Mouse (Mus musculus): ENCODE data around the gene Gm20605. TPM values are rescaled to one million over a fixed set of nuclear protein-coding genes. Genes with fewer than 3 reads are reported as not detected.

The Gm20605 gene
- total and polyA plus RNA-seq, 3 experiments = 1.1 to 9.0 (median 1.1) TPM

DNA sequence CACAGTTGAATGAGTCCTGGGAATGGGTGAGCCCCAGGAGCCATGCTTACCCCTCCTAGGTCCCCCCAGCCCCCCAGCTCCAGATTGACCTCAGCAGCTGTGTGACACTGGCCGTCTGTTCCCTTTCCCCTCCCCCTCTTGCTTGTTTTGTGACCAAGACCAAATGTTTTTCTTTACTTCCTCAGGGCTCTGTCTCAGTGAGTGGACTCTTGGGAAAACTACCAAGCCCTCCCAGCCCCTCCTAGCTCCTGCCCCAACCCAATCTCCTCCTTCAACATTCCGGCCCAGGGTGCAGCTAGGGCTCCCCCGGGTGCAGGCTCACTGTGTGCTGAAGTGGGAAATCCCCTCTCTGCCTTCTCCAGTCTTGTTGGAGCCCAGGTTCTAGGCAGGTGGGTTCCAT lies 1.6 kb downstream of the Gm20605 start:
- Histone ChIP-seq H3K9me3 (replicated peaks; ENCODE audit: low read length) (no peaks in the 10 kb centered on the region), H3K4me2 (ENCODE audit: insufficient read depth, low read depth, poor library complexity, severe bottlenecking) (peak overlapping the region; percentile 57), H3K4me3 (replicated peaks in 1 of 3; ENCODE audit: low read depth in 2 of 3, low read length in 2 of 3, poor library complexity in 1 of 3) (peak overlapping the region; percentile 79 to 91 (median 81)), H3K36me3 (replicated peaks in 1 of 2; ENCODE audit: control insufficient read depth in 1 of 2, insufficient read depth in 1 of 2, low read length in 1 of 2) (peaks cover 18 to 27% of the 10 kb centered on the region in 2 experiments), H3K27ac (ENCODE audit: insufficient read depth, low read depth) (peak overlapping the region; percentile 94), H3K9ac (ENCODE audit: insufficient read depth, low read depth) (peak overlapping the region; percentile 28), H3K27me3 (replicated peaks) (no peaks in the 10 kb centered on the region), H3K4me1 (ENCODE audit: control insufficient read depth in 1 of 2, insufficient read depth in 2 of 2) (peaks cover 16 to 48% of the 10 kb centered on the region in 2 experiments), H3K79me2 (replicated peaks; ENCODE audit: control insufficient read depth, extremely low read depth, insufficient read depth, poor library complexity, severe bottlenecking) (peaks cover 14% of the 10 kb centered on the region)
- in situ Hi-C loops (cut with MboI; ENCODE audit: low pct_ligation_motif_present, low pct_unique_long_range_greater_than_20kb, low sequenced_read_pairs) = no loop called here
- DNase-seq (ENCODE audit: extremely low read depth) = no peak
- dilution Hi-C loops (cut with MboI; ENCODE audit: extremely low pct_ligation_motif_present, extremely low pct_unique_long_range_greater_than_20kb, low sequenced_read_pairs) = no loop called here
- no peak for TF ChIP-seq TBP (conservative IDR thresholded peaks at IDR 0.05; ENCODE audit: low read depth, low read length)
- peak; percentile 87 for TF ChIP-seq ZKSCAN1 (IDR thresholded peaks at IDR 0.05; ENCODE audit: borderline replicate concordance, low read depth, low read length)
- TF ChIP-seq SIN3A (IDR thresholded peaks at IDR 0.05; ENCODE audit: low read length) = 0 out of 2 replicates have a peak, but pooled peaks have one; percentile 9
- peak; percentile 58 for TF ChIP-seq CHD2 (IDR thresholded peaks at IDR 0.05; ENCODE audit: low read length)
- peak; percentile 84; the same call in 1 of the 2 replicates for TF ChIP-seq CHD1 (IDR thresholded peaks at IDR 0.05; ENCODE audit: low read depth, low read length)
- 0 out of 2 replicates have a peak, but pooled peaks have one; percentile 10 for TF ChIP-seq ELF1 (IDR thresholded peaks at IDR 0.05; ENCODE audit: low read depth, low read length)

DNA sequence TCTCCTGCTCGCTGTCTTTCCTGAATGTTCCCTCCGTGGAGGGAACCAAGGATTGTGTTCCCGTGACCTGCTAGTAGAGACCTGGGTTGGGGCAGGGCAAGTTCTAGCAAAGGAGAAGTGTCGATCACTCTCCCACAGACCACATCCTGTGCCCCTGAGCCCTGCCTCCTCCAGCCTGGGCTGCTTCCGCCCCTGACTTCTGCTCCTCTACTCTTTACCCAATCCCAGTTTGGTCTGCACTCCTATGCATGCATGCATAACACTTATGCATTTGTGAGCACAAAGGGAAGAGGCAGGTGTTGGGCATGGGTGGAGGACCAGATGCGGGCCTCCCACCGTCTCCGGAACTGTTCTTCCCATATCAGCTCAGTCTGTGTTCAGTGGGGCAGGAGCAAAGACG lies 2.2 kb downstream of the Gm20605 start:
- dilution Hi-C loops (cut with MboI; ENCODE audit: extremely low pct_ligation_motif_present, extremely low pct_unique_long_range_greater_than_20kb, low sequenced_read_pairs) = no loop called here
- H3K4me1 ChIP-seq (ENCODE audit: control insufficient read depth in 1 of 2, insufficient read depth in 2 of 2) = peaks cover 16 to 48% of the 10 kb centered on the region in 2 experiments
- peak overlapping the region; percentile 94 for H3K27ac ChIP-seq (ENCODE audit: insufficient read depth, low read depth)
- peak overlapping the region; percentile 79 to 91 (median 81) for H3K4me3 ChIP-seq (replicated peaks in 1 of 3; ENCODE audit: low read depth in 2 of 3, low read length in 2 of 3, poor library complexity in 1 of 3)
- peak; percentile 28 for TF ChIP-seq BHLHE40 (IDR thresholded peaks at IDR 0.05; ENCODE audit: low read depth, low read length)
- TF ChIP-seq HCFC1 (IDR thresholded peaks at IDR 0.05; ENCODE audit: low read depth, low read length) = peak; percentile 52
- no peak for TF ChIP-seq SIN3A (IDR thresholded peaks at IDR 0.05; ENCODE audit: low read length)
- TF ChIP-seq ELF1 (IDR thresholded peaks at IDR 0.05; ENCODE audit: low read depth, low read length) = peak; percentile 77
- peak; percentile 58 for TF ChIP-seq POLR2A (IDR thresholded peaks at IDR 0.05; ENCODE audit: low read depth, low read length)
- no peak for TF ChIP-seq IRF4 (IDR thresholded peaks at IDR 0.05; ENCODE audit: low read depth, low read length)
- peak; percentile 65 for TF ChIP-seq TCF12 (IDR thresholded peaks at IDR 0.05; ENCODE audit: low read depth, low read length)
- peaks cover 24 to 33% of the 10 kb centered on the region in 2 experiments for H3K36me3 ChIP-seq (replicated peaks in 1 of 2; ENCODE audit: control insufficient read depth in 1 of 2, insufficient read depth in 1 of 2, low read length in 1 of 2)
- H3K9me3 ChIP-seq (replicated peaks; ENCODE audit: low read length) = no peaks in the 10 kb centered on the region
- peak overlapping the region; percentile 28 for H3K9ac ChIP-seq (ENCODE audit: insufficient read depth, low read depth)
- DNase-seq (ENCODE audit: extremely low read depth) = peak; percentile 87
- H3K79me2 ChIP-seq (replicated peaks; ENCODE audit: control insufficient read depth, extremely low read depth, insufficient read depth, poor library complexity, severe bottlenecking) = peaks cover 14% of the 10 kb centered on the region
- peak overlapping the region; percentile 81 for H3K4me2 ChIP-seq (ENCODE audit: insufficient read depth, low read depth, poor library complexity, severe bottlenecking)
- in situ Hi-C loops (cut with MboI; ENCODE audit: low pct_ligation_motif_present, low pct_unique_long_range_greater_than_20kb, low sequenced_read_pairs) = no loop called here
- no peaks in the 10 kb centered on the region for H3K27me3 ChIP-seq (replicated peaks)

GRCm38 (mm10) chr5:137631591-137631990 lies 2.6 kb downstream of the Gm20605 start:
- H3K79me2 ChIP-seq (replicated peaks; ENCODE audit: control insufficient read depth, extremely low read depth, insufficient read depth, poor library complexity, severe bottlenecking) = peaks cover 14% of the 10 kb centered on the region
- H3K9ac ChIP-seq (ENCODE audit: insufficient read depth, low read depth) = peak overlapping the region; percentile 24
- H3K27ac ChIP-seq (ENCODE audit: insufficient read depth, low read depth) = peak overlapping the region; percentile 94
- H3K27me3 ChIP-seq (replicated peaks) = no peaks in the 10 kb centered on the region
- peaks cover 28 to 37% of the 10 kb centered on the region in 2 experiments for H3K36me3 ChIP-seq (replicated peaks in 1 of 2; ENCODE audit: control insufficient read depth in 1 of 2, insufficient read depth in 1 of 2, low read length in 1 of 2)
- DNase-seq (ENCODE audit: extremely low read depth) = no peak
- dilution Hi-C loops (cut with MboI; ENCODE audit: extremely low pct_ligation_motif_present, extremely low pct_unique_long_range_greater_than_20kb, low sequenced_read_pairs) = no loop called here
- TF ChIP-seq TBP (conservative IDR thresholded peaks at IDR 0.05; ENCODE audit: low read depth, low read length) (0 out of 2 replicates have a peak, but pooled peaks have one; percentile 13), KAT2A (IDR thresholded peaks at IDR 0.05; ENCODE audit: insufficient replicate concordance, low read length) (no peak), MXI1 (IDR thresholded peaks at IDR 0.05; ENCODE audit: low read depth, low read length) (no peak)
- peak overlapping the region; percentile 53 to 91 (median 79) for H3K4me3 ChIP-seq (replicated peaks in 1 of 3; ENCODE audit: low read depth in 2 of 3, low read length in 2 of 3, poor library complexity in 1 of 3)
- no peaks in the 10 kb centered on the region for H3K9me3 ChIP-seq (replicated peaks; ENCODE audit: low read length)
- in situ Hi-C loops (cut with MboI; ENCODE audit: low pct_ligation_motif_present, low pct_unique_long_range_greater_than_20kb, low sequenced_read_pairs) = no loop called here
- peaks cover 16 to 48% of the 10 kb centered on the region in 2 experiments for H3K4me1 ChIP-seq (ENCODE audit: control insufficient read depth in 1 of 2, insufficient read depth in 2 of 2)
- peak overlapping the region; percentile 81 for H3K4me2 ChIP-seq (ENCODE audit: insufficient read depth, low read depth, poor library complexity, severe bottlenecking)

All from CH12.LX (cell line).